Mouse (Mus musculus) adrenal gland, adult 8-10 months (tissue): ENCODE measurements around the gene Gm28374. TPM values are rescaled to one million over a fixed set of nuclear protein-coding genes. Genes with fewer than 3 reads are reported as not detected.

Experiments used
- DNase-seq: peaks from one replicate; pipeline ENCODE4 v3.0.0; 2022
- total RNA-seq, 4 experiments: library from RNA; stranded (reverse); gene quantifications; 2 replicates each; pipeline ENCODE4 v1.2.4; 2022

Gm28374 gene
- total RNA-seq, 4 experiments from 2014 or later = not detected

DNA sequence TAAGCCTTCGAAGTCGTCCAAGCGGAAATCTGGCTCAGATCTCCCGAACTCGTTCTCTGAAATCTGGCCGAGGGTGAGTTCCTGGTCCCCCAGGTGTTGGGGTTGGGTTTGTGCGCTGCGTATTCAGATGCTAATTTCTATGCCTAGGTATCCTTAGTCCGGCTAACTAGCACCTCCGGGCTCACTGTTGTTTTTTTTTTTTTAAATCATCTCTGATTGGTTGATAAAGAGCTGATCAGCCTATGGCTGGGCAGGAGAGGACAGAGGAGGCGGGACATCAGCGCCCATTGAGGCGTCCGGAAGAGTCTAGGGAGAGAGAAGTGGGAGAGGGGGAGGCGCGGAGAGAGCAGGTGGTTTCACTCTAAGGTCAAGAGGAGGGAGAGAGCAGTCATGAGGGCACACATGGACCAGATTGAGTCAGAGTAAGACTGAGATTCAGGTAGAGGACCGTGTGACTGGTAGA, 3.4 kb upstream of the Gm28374 start:
- no peak for DNase-seq

DNA sequence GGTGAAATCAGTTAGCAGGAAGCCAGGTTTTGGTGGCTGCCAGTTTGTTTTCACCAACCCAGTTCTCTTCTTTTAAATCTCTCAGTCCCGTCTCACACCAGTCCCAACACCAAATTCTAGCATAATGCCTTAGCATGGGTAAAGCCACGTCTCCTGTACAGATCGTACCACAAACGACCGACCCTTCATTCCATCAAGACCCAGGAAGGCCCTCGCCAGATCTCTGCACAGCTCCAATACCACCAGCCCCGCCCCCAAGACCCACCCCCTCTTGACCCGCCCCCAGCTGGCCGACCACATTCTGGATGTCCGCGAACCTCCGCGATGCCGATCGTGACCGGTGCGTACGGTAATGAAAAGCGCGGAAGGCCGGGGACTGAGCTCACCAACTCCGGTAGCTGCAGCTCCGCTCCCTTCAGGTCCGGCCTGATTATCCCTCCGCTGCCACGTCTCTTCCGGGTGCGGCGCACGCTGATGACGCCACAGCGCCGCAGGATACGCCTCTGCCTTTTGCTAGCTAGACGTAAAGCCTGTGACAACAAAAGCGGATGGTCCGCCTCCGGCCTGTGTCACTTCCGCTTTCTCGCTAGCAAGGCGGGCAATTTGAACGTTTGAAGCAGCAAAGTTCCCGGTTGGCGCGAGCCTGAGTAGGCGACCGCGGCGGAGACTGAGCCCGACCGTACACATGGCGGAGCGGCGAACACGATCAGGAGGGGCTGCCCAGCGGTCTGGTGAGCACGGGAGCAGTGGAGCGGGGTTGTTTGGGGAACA, 2.6 kb upstream of the Gm28374 start, which contains the start of the genes Zfpl1 and Cdca5:
Gene Zfpl1, minus strand, starts transcription at position 479 of the 771 bp plus-strand sequence.
Gene Cdca5, plus strand, starts transcription at position 506 of the 771 bp plus-strand sequence.
- DNase-seq = peak; percentile 96

DNA sequence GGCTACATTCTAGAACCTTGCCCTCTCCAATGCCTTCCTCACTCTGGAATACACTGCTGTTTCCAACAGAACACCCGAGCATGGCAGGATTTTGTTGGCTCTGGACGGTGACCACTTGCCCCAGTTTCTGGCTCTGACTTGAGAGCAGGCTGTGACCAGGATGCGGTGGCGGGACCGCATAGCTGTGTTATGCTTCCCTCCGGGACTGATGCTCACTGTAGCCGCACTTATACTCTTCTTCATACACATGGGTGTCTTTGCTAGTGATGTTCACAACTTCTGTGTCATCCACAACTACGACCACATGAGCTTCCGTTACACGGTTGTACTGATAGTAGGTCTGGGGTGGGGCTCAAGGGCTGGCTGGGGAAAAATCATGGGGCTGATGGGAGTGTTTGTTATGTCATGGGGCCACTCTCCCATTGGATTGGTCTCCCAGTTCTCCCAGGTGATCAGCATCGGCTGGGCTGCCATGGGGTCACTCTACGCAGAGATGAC, 2.0 kb downstream of the Gm28374 start, which contains the start of gene Tmem262:
Gene Tmem262, plus strand, starts transcription at position 51 of the 498 bp plus-strand sequence.
- no peak for DNase-seq

DNA sequence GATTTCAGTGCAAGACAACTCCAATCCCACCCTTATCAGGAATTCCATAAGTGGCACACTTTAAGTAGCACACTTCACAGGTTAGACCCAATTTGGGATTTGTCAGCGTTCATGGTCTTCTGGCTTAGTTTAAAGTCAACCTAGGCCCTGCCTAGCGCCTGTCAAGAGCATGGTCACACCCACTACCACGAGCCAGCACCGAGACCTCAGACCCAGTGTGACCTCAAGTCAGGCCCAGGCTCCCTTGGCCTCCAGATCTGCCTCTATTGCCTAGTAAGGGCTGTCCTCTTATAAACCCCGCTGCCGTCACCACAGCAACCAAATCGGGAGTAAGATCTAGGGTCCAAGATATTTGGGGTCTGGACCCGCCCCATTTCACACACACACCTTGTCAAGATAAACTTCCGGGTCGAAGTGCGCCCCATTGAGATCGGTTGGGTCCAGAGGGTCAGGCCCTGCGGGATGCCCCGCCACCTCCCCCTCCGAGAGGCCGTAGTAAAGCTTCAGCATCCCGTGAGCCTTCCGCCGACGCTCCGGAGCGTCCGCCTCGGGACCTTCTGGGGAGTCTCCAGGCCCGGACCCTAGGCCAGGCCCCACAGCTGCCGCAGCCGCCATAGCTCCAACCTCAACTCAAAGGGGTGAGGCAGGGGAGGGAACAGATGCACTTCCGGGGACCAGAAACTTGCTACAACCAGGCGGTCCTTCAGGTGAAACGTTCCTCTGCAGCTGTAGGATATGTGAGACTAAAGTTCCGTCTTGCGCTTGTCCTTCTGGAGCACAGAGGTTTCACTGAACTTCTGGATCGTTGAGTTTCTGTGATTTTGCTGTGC, 5.3 kb downstream of the Gm28374 start, which contains the start of gene Vps51:
Gene Vps51, minus strand, starts transcription at position 668 of the 830 bp plus-strand sequence.
- DNase-seq = peak; percentile 80

DNA sequence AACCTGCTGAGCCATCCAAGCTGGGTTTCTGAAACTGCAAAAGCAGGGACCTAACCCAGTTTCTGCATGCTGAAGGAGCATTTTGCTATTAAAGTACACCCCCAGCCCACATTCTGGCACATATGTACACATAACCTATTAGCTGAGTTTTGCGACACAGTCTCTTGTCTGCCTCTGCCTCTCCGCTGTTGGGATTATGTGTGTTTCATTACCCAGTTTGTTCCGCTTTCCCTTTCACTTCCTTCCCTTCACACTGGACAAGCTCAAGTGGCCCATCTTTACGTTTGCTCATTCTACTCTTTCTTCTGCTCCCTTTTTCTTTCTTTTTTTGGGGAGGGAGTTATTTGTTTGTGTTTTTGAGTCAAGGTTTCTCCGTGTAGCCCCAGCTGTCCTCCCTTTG, 8.2 kb downstream of the Gm28374 start:
- no peak for DNase-seq

DNA sequence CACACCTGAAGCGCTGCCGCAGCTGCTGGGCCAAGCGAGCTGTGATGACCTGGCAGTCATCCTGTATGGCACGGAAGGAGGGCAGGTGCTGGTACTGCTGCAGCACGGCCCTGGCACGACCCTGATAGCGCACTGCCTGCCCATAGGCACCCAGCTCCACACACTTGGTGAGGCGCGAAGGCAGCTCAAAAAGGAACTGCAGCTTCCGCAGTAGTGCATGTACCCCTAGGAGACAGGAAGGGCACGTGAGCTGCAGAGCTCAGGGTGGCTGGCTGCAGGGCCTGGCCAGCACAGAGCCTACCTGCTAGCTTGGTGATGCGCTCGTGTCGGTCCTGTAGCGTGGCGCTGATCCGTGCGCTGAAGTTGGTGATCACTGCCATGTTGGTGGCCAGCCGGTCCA, 10.8 kb downstream of the Gm28374 start:
- DNase-seq = no peak

DNA sequence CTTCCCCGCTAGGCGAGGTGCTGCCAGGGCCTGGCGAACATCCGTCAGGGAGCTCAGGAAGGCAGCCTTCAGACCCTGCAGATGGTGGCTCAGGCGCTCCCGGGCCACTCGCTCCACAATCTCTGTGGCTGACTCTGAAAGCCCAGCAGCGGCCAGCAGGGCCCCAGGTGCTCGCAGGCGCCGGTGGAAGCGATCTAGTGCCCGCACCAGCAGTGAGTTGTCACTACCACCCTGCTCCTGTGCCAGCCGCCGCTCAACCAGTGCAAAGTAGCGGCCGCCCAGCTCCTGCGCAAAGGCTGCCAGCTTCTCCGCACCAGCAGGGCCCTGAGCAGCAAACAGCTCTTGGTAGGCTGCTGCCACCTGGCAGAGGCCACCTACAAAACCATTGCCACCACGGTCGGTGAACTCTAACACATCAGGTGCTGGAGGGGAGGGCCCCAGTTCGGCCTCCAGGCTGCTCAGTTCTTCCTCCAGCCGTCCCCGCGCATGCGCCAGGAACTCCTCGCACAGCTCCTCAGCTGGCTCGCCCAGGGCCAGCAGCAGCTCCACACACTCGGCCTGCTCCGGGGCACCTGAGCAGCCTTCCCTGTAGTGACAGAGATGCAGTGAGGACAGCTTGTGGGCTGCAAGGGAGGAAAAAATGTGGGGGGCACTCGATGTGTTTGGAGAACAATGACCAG, 11.3 kb downstream of the Gm28374 start:
- DNase-seq = no peak

DNA sequence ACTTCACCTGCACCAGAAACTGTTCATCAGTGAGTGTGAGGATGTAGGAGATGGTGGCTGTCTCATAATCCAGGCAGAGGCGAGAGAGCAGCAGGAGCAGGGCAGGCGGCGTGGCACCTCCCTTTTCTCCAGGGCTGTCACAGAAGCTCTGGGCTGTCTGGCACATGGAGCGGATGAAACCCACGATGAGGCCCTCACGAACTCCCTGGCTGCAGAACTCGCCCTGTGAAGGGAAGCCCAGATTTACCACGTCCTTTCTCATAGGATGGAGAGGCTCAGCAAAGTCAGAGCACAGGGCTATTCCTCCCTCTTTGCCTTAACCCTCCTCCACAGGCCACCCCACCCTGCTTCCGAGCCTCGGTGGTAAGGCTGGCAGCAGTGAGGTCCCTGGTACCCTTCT, 12.2 kb downstream of the Gm28374 start:
- no peak for DNase-seq

DNA sequence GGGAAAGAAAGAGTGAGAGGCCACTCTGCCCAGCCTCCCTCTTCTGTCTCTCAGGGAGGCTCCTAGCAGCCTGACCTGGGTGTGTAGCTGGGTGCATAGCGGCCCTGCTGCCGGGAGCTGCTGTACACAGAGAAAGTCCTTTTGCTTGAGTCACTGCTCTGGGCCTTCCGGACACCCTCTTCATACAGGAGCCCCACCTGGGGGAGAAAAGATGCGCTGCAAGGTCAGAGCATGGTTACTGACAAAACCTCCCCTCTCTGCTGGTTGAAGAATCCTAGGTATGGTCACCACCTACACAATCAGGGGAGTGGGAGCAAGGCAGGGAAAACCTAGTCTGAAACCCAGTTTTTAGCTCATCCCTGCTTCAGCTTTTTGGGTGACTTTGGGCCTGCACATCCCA, 13.1 kb downstream of the Gm28374 start:
- no peak for DNase-seq

DNA sequence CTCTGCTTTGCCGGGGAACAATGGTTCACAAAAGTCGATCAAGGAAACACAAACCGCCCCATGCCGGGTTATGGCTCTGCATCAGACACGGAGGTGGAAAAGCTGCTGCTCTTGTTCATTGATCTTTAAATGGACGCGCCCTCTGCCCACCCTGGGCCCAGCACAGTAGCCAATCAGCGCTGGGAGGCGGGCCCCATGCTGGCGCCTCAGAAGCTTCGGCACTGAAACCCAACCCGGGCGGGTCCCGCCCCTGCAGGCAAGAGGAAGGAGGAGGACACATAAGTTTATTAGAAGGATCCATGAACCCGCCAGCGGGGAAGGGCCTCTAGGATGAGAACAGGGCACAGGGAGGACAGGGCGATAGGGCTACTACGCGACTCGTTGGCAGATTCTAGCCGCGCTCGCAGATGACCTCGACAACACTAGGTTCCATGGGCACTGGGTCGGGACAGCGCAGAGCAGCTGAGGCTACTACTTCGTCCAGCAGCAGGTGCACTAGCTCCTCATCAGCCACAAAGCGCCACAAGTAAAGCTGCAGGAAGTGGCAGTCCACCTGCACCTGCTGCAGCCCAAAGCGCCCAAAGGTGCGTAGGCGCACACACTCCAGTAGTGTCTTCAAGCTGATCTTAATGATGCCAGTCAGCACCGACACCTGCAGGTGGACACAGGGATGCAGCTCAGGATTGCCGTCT, 14.2 kb downstream of the Gm28374 start, which contains the start of gene Tm7sf2:
Gene Tm7sf2, minus strand, starts transcription at position 650 of the 692 bp plus-strand sequence.
- peak; percentile 93 for DNase-seq

DNA sequence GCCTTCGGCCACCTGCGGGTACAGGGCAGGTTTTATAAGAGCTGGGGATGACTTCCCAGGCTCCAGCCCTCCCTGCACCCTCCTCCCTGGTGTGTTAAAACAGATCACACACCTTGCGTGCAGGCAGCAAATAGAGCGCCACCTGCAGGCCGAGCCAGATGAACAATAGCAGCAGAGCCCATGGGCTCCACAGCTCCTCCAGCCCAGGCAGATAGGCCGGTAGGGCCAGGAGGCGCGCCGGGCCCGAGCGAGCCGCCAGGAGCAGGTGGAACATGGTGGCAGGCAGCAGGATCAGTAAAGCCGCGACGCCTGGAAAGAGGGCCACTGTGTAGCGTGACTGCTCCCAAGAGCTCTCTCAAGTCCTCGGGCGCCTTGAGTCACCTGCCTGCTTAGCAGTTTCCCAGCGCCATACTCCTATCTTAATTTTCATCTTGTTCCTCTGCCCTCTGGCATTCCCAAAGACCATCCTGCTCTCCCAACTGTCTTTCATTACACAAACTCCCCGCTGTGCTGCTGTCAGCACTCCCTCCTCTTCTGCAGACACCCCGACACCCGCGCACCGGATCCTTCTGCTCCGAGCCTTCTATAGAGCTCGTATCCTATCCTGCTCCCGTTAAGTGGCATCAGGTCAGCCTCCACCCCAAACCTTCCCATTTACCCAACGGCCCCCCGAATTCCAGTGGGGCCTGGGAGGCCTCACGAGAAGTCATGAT, 14.9 kb downstream of the Gm28374 start:
- DNase-seq = peak; percentile 69

DNA sequence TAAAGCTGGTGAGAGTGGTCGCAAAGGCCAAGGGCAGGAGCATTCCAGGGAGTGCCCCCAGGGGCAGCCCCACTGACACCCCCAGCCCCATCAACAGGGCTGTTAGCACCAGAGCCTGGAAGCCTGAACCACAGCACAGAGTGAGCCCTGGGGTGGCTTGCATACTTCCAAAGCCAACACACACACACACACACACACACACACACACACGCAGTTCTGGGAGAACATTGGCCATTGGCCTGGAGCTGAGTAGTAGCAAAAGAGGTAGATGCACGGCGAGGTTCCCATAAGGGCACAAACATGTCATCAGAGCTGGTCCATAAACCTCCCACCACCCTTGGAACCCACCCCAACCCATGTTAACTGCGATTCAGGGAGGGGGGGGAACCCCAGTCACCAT, 15.5 kb downstream of the Gm28374 start:
- no peak for DNase-seq

DNA sequence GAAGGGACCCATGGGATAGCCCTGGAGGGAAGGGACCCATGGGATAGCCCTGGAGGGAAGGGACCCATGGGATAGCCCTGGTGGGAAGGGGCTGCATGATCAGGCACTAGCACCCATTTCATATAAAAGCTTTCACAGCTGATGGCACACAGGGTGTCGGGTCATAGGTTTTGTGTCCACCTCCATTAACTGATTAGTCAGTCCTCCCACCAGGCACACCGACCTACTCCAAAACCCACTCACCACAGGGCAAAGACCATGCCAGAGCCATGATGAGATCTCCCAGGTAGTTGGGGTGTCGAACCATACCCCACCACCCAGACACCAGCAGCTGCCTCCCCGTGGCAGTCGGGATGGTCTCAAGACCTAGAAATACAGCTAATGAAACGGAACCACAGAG, 19.0 kb downstream of the Gm28374 start:
- DNase-seq = no peak

DNA sequence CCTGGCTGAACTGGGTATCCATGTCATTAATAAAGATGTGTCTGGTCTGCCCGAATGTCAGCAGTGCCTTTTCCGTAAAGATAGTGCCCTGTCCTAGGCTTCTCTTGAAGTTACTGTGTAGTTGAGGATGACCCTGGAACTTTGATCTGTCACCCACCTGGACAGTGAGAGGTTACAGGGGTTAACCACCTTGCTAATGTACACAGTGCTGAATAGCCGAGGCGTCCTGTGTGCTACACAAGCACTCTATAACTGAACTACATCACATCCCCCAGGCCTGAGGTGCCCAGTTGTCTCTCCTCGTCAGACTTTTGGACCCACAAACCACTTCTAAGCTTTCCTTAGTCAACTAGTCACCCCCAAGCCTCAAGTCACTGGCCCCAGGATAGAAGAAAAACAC, 19.6 kb downstream of the Gm28374 start:
- no peak for DNase-seq

DNA sequence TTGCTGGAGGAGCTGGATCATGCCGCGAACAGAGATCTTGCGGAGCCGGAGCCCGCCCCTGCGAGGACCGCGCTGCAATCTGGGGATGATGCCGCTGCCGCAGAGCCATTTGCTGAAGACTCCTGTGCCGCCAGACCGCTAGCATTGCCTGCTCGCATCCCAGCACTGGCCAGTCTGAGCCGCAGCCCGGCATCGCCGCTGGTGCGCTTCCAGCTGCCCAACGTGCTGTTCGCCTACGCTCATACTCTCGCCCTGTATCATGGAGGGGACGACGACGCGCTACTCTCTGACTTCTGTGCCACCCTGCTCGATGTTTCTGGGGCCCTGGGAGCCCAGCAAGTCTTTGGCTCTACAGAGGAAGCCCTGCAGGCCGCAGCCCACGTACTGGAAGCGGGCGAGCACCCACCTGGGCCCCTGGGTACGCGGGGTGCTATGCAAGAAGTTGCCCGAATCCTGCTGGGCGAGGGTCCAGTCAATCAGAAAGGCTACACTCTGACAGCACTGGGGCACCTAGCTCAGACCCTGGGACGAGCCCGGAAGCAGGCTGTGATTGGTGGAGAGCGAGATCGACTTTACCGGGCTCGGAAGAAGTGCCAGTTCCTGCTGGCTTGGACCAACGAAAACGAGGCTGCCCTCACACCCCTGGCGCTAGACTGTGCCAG, 20.3 kb downstream of the Gm28374 start:
- DNase-seq = no peak

DNA sequence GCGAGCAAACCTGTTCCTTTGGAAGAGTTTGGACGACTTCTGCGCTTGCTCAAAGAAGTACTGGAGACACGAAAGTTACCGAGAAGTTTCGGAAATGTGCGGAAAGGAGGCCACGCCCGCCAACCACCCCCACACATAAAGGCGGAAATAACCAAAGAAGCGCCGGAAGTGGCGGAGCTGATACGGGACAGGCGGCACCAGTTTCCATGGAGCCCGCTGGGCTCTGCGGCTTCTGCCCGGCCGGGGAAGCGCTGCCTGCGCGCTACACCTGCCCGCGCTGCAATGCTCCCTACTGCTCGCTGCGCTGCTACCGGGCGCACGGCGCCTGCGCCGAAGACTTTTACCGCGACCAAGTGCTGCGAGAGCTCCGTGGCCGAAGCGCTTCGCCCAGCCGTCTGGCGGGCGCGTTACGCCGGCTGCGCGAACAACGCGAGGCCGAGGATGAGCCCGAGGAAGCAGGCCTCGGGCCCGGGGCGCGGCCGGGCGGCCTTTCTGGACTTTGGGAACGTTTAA, 21.0 kb downstream of the Gm28374 start, which contains the start of gene Znhit2:
Gene Znhit2, plus strand, starts transcription at position 172 of the 513 bp plus-strand sequence.
- DNase-seq = peak; percentile 94

DNA sequence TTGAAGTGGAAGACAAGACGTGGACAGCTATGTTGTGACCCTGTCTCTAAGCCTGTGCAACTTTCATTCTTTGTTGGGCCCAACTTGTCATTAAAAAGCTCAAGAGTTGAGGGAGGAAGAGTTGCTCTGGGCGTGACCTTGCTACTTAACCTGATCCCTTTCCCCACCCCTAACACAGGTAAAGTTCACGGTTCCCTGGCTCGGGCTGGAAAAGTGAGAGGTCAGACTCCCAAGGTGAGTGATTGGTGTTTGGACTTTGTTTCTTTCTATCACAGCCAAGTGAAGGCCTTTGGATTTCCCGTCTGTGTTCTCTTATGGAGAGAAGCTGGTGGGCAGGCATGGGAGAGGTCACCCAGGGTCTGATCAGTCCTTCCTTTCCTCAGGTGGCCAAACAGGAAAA, 23.1 kb downstream of the Gm28374 start:
- no peak for DNase-seq

DNA sequence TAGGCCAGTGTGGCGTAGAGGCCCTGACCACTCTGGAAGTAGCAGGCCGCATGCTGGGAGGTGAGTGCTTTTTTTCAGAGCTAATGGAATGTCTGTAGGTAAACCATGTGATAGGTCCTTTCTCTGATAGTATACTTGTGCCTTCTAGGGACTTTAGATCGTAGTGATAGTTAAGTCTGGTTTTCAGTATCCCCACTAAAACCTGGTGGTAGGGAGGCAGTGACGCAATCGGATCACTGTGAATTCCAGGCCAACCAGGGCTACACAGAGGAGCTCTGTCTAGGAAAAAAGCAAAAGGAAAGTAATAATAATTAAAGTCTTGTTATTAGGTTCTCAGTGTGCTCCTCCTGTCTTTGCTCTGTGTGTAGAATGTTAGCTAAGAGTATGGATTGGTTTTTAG, 23.5 kb downstream of the Gm28374 start:
- no peak for DNase-seq

DNA sequence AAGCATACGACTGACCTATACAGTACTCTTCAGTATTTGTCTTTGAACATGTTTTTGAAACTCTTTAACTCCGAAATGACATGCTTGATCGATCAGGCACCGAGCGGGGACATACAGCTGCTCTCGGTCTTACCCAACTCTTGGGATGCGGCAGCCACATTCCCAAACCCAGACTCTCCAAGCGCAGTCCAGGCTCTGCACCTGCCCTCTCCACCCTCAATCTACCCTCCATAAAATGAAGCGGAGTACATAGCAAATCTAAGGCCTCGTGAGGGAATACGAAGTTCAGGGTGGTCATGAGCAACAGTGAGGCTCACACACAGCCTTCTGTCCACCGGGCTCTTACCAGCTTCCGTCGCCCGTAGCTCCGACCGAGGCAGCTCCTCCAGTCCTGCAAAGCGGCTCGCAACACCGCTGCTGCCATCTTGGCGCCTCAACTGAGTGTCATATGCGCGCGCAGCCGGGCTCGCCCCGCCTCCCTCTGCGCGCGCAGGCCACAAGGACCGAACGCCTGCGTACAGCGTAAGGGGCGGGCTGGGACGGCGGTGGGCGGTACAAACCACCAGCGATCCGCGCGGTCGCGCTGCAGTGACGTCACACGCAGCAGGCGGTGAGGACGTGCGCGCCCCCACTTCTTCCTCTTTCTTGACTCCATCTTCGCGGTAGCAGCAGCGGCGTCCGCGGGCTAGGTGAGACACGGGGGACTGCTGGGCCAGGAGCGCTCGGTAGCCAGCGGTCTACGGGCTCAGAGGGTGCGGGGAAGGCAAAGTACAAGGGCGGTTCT, 24.6 kb downstream of the Gm28374 start, which contains the start of the genes Mrpl49 and Fau:
Gene Mrpl49, minus strand, starts transcription at position 473 of the 784 bp plus-strand sequence.
Gene Fau, plus strand, starts transcription at position 532 of the 784 bp plus-strand sequence.
- peak; percentile 98 for DNase-seq
